Mouse (Mus musculus) olfactory bulb, adult 2 months (tissue): ENCODE measurements around the gene Grin2d. TPM values are rescaled to one million over a fixed set of nuclear protein-coding genes. Genes with fewer than 3 reads are reported as not detected.

Experiments
- H3K27ac ChIP-seq: fragments of 200-500 bp; 2 replicates; pipeline ENCODE4 v1.5.1; 2012; ENCODE audit warnings: low read depth, low read length; ENCODE audit not compliant: insufficient read depth
- H3K4me1 ChIP-seq: fragments of 200-500 bp; 2 replicates; pipeline ENCODE4 v1.6.1; 2012; ENCODE audit warnings: low read length; ENCODE audit not compliant: control insufficient read depth, insufficient read depth
- H3K4me3 ChIP-seq: fragments of 200-500 bp; 2 replicates; pipeline ENCODE4 v1.5.1; 2012; ENCODE audit warnings: mild to moderate bottlenecking, low read depth, low read length, moderate library complexity; ENCODE audit not compliant: insufficient read depth
- CTCF ChIP-seq: fragments of 200-500 bp; IDR thresholded peaks from 2 replicates; pipeline ENCODE4 v1.5.1; 2012; ENCODE audit warnings: low read depth, mild to moderate bottlenecking, low read length, moderate library complexity; ENCODE audit not compliant: insufficient read depth
- POLR2A ChIP-seq: fragments of 200-500 bp; IDR thresholded peaks from 2 replicates; pipeline ENCODE4 v1.6.1; 2012; ENCODE audit warnings: mild to moderate bottlenecking, low read depth, low read length, moderate library complexity; ENCODE audit not compliant: insufficient read depth
- WGBS: fragments of 180-500 bp; shearing (Covaris S2); methylation state at CpG from one replicate; pipeline ENCODE4 v1.1.7; 2018; 5-methylcytosine and 5-hydroxymethylcytosine counted together
- polyA plus RNA-seq: library from polyadenylated mRNA; stranded (reverse); fragments of >200 nt; gene quantifications from 2 replicates; pipeline ENCODE4 v1.2.4, GENCODE M21; 2012; ENCODE audit warnings: low replicate concordance; ENCODE audit not compliant: missing spikeins, insufficient read depth, insufficient read length

Grin2d gene
- polyA plus RNA-seq, 1 experiment, result not detected

DNA sequence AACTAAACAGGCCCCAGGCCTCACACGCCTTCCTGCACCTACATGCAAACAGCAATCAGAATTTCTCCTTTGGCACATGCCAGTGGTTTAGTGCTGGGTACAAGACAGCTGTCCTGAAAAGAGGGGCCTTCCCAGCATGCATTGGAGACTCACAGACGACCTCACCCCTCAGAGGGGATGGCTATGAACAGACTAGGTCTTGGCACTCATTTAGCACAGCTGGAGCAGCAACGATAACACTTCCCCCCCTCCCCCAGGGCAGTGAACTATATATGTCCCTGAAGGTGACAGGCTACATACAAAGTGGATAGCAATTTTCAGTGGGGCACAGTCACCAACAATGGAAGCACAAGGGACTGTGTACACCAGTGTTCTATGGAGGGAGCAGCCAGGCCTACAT lies 13.7 kb downstream of the Grin2d start:
- 47% methylated on average over 3 of the region's 3 CpGs for WGBS

DNA sequence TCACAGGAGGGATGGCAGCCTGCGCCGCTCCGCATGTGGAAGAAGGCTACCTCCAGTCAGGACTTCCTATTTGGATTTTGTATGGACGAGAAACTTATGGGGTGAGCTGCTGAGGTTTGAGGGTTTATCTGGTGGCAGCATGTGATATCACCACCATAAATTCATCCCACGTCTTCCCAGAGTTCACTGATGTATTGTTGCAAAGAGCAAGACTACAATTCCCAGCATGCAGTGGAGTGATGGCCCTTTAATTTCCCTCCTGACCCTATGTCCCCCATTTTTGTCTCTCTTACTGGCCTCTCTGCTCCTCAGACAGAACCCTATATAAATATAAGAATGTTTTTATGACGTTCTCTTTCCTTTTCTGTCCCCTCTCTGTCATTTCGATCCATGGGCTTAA lies 15.4 kb downstream of the Grin2d start:
- WGBS, result 91% methylated on average over 7 of the region's 7 CpGs
- H3K27ac ChIP-seq, result no peak overlapping the region

More for the DNA sequence above, 13.7 kb downstream of the Grin2d start:
- peaks cover 20% of the 10 kb centered on the region for H3K4me1 ChIP-seq
- no peak overlapping the region for H3K27ac ChIP-seq
- H3K4me3 ChIP-seq, result no peak overlapping the region
- TF ChIP-seq POLR2A (no peak), CTCF (no peak)

DNA sequence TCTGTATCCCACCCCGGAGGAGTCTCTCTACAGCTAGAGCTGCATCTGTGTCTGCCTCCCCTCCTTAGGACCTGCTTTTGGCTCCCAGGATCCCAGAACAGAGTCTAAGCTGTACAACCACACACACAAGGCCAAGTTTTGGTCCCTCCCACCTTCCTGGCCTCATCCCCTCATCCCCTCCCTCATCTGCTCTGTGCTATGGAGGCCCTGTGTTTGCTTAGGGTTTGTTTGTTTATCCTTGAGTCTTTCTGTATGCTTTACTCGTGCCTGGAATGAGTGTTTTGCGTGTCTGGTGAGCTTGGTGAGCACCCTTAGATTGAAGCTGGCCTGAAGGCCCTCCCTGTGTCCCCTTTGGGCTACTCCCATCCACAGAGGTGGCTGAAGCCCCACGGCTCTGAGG lies 19.2 kb downstream of the Grin2d start:
- Histone ChIP-seq H3K27ac (no peak overlapping the region), H3K4me3 (no peak overlapping the region), H3K4me1 (peaks cover 13% of the 10 kb centered on the region)
- WGBS, result 89% methylated on average over 4 of the region's 4 CpGs
- TF ChIP-seq CTCF, result no peak
- TF ChIP-seq POLR2A, result no peak

More for the DNA sequence above, 15.4 kb downstream of the Grin2d start:
- no peak for TF ChIP-seq CTCF
- TF ChIP-seq POLR2A, result no peak
- no peak overlapping the region for H3K4me3 ChIP-seq
- H3K4me1 ChIP-seq, result peaks cover 11% of the 10 kb centered on the region

DNA sequence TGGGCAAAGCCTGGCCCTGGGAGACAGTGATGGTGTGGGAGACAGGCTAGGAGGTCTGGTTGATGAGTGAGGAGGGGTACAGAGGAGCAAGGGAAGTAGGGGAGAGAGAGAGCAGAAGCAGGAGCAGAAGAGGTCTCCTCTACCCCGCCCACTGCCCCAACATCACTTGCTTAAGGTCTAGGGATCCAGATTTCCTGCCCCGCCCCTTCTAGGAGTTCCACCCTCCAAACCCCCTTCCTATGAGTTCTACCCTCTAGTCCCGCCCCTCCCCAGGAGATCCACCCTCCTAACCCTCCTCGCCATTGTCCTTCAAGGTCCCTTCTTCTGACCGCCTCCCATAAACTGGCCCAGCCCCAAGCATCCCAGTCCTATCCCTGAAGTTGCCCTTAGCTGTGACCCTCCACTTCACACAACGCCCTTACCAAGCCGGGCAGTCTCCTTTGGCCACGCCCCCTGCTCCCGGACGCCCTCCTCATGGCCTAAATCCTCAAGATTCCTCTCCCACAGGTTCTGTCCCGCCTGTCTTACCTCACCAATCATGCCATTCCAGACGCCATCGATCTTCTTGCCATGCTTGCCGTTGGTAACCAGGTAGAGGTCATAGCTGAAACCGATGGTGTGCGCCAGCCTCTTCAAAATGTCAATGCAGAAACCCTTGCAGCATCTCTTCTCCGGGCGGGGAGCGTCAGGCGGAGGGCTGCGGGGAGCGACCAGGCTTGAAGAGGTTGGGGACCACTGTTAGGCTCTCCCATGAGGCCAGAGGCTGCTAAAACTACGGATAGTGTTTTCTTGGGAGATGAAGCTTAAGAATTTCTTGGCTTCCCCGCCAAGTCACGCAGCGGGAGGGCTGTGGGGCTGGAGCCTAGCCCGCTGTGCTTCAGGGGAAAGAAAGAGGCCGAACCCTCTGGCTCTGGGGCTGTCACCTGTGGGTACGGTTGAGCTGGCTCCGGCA lies 21.0 kb downstream of the Grin2d start:
- WGBS, result 18% methylated on average over 30 of the region's 30 CpGs
- Histone ChIP-seq H3K4me1 (peaks cover 13% of the 10 kb centered on the region), H3K4me3 (peak overlapping the region; percentile 25), H3K27ac (no peak overlapping the region)
- no peak for TF ChIP-seq POLR2A
- TF ChIP-seq CTCF, result no peak

DNA sequence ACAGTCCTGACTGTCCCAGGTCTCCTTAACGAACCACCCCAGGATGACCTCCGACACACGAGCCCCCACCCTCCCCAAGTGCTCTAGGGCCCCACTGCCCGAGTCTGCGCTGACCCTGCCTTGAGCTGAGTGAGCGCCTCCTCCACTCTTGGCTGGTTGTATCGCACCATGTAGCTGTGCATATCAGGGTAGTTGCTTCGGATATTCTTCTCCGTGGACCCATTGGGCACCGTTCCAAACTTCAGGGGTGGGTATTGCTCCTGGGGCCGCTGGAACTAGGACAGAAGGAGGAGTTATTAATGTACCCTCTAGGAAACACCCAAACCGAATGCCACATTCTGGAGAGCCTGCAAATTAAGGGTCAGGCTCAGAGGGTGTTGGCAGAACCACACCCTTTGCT lies 25.1 kb downstream of the Grin2d start:
- Histone ChIP-seq H3K27ac (no peak overlapping the region), H3K4me1 (peaks cover 18% of the 10 kb centered on the region), H3K4me3 (no peak overlapping the region)
- no peak for TF ChIP-seq POLR2A
- no peak for TF ChIP-seq CTCF
- WGBS, result 79% methylated on average over 12 of the region's 12 CpGs

DNA sequence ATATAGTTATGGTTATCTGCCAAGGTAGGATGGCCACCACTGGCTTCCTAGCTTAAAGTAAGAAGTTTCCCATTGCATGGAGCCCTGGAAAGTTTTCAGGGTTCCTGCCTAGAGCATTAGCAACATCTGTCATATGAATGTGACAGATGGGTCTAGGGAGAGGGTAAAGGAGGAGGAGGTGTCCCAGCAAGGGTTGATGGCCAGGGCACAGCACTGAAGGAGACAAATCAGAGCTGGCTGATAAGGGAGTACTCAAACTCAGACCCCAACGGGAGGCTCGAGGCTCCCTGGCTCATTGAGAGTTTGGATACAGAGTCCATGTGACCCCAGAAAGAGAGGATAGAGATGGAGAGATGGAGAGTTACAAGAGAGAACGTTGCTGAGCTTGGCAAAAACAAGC lies 27.5 kb downstream of the Grin2d start:
- TF ChIP-seq CTCF (no peak), POLR2A (no peak)
- H3K4me1 ChIP-seq, result peaks cover 5% of the 10 kb centered on the region; the same call in 1 of the 2 replicates
- WGBS, result 78% methylated on average over 3 of the region's 3 CpGs

DNA sequence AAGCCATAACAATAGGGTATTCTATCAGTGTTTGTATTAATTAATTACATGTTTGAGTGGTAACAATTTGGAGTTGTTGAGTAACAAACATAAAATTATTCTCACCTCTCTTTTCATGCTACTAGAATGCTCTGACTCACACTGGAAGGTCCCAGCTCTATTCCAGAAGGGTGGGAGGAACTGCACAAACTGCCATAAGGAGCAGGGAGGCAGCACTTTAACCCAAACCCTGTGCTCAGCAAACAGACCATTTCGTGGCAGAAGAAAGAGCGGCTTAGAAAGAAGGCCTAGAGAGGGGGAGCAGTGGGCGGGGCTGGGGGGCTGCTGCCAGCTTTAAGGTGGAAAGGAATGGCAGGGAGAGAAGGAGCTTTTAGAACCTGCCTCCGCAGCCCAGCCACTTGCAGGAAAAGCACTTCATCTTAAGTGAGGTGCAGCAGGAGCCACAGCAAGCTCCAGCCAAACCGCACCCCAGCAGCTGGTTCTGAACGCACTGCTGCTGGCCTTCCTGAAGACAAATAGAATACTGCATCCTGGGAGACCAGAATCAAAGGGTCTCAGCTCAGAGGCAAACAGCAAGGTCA lies 29.6 kb downstream of the Grin2d start:
- H3K4me3 ChIP-seq, result no peak overlapping the region
- H3K27ac ChIP-seq, result no peak overlapping the region
- WGBS, result 13% methylated on average over 6 of the region's 6 CpGs
- H3K4me1 ChIP-seq, result peaks cover 5% of the 10 kb centered on the region; the same call in 1 of the 2 replicates
- no peak for TF ChIP-seq CTCF
- TF ChIP-seq POLR2A, result no peak

More for the DNA sequence above, 27.5 kb downstream of the Grin2d start:
- Histone ChIP-seq H3K4me3 (no peak overlapping the region), H3K27ac (no peak overlapping the region)

DNA sequence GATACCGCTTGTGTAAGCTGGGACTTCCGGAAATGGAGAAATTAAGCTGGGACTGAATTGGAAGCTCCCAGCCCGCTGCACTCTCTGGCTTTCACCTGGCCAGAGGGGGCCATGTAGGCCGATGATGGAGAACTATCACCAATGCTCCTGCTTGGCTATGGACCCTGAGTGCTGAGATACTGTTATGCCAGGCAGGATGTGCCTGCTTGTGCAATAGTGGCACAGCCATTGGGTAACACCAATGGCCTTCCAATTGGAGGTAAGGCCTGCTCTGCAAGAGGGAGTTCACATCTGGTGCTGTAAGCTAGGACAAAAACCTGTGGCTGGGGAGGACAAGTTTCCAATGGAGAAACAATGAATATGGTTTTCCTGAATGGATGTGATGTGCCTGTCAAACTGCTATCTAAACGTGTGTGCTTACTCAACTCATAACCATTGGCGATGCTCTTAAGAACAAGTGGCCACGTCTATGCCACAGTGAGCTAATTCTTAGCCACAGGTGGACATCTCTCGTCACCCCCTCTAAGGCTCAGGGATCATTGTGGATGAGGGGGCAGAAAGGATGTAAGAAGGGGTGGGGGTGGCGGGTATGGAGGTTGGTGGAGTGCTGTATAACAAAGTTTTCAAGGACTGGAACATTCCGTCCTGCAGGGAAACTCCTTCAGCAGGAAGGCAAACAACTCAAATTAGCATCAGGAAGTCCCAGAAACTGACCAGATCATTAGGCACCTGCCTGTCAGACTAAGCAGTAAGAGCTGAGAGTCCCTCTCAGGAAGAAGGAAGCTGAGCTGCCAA lies 35.0 kb downstream of the Grin2d start:
- TF ChIP-seq POLR2A, result no peak
- no peak for TF ChIP-seq CTCF
- WGBS, result 92% methylated on average over 10 of the region's 10 CpGs
- Histone ChIP-seq H3K4me3 (no peak overlapping the region), H3K27ac (no peak overlapping the region), H3K4me1 (no peaks in the 10 kb centered on the region)
